Mouse (Mus musculus) erythroblast, embryonic 14.5 days (primary cell): ENCODE results near the gene Rad23b. TPM values are rescaled to one million over a fixed set of nuclear protein-coding genes. Genes with fewer than 3 reads are reported as not detected.
"Not testable (repeated sequence)": the region's sequence is repeated elsewhere in the genome, so short reads cannot be mapped to it uniquely, and the experiment has no call there.

Experiments used
- H3K27me3 ChIP-seq: 2 replicates; pipeline ENCODE4 v1.6.1; 2012; ENCODE audit warnings: inconsistent platforms; ENCODE audit not compliant: control insufficient read depth
- H3K36me3 ChIP-seq: 2 replicates; pipeline ENCODE4 v1.6.1; 2012; ENCODE audit warnings: mild to moderate bottlenecking, inconsistent platforms; ENCODE audit not compliant: control insufficient read depth
- H3K4me1 ChIP-seq: 2 replicates; pipeline ENCODE4 v1.6.1; 2012; ENCODE audit warnings: inconsistent platforms; ENCODE audit not compliant: control insufficient read depth
- H3K4me3 ChIP-seq: replicated peaks from 2 replicates; pipeline ENCODE3; 2012; ENCODE audit warnings: moderate library complexity, mild to moderate bottlenecking, inconsistent platforms
- H3K9me3 ChIP-seq: 2 replicates; pipeline ENCODE4 v1.6.1; 2012; ENCODE audit warnings: low read length, inconsistent platforms, mixed read lengths; ENCODE audit not compliant: control insufficient read depth
- GATA1 ChIP-seq: IDR thresholded peaks from 2 replicates; pipeline ENCODE4 v1.6.1; 2012; ENCODE audit warnings: low read length, inconsistent platforms, mixed read lengths
- TAL1 ChIP-seq: IDR thresholded peaks from 3 replicates; pipeline ENCODE4 v1.6.1; 2012; ENCODE audit warnings: low read length, inconsistent platforms, mixed read lengths
- polyA plus RNA-seq: library from polyadenylated mRNA; stranded (reverse); fragments of >175 nt; gene quantifications from 2 replicates; pipeline ENCODE4 v1.2.3, GENCODE M21; 2012

The Rad23b gene
- polyA plus RNA-seq, 1 experiment = 9.2 TPM

DNA sequence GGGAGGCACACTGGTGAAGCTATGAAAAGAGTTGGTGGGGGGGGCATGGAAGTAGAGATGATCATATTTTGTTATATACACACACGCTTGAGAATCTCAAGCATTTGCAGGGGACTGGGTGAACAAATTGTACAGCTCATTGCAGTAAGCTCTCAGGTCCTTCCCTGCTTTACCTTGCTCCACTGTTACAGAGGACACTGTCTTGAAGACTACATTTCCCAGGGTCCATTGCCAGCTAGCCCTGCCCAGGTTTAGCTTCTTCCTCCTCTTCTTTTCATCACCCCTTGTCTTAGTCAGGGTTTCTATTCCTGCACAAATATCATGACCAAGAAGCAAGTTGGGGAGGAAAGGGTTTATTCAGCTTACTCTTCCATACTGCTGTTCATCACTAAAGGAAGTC, 56.7 kb downstream of the Rad23b start:
- H3K4me3 ChIP-seq = no peak overlapping the region
- H3K36me3 ChIP-seq = no peaks in the 10 kb centered on the region
- peaks cover 5% of the 10 kb centered on the region; the same call in 1 of the 2 replicates for H3K9me3 ChIP-seq
- peaks cover 11% of the 10 kb centered on the region for H3K4me1 ChIP-seq
- no peaks in the 10 kb centered on the region for H3K27me3 ChIP-seq
- TF ChIP-seq TAL1 (no peak), GATA1 (no peak)

DNA sequence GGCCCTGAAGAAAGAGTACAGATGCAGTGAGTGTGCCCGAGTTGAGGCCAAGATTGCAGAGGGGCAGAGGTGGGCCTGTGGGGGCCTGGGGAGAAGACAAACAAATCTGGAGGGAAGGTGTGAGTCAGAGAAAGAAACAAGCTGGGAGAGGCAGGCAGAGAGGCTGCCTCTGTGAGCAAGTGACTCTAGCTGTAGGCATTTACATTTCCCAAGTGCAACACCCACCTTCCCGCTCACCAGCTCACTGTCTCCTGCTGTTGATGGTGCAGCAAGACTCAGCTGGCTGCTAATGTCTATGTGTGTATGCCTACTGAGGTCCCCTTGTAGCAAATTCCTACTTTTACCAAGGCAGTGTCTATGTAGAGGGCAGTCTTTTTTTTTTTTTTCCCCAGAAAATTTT, 58.2 kb downstream of the Rad23b start:
- H3K27me3 ChIP-seq = no peaks in the 10 kb centered on the region
- no peaks in the 10 kb centered on the region for H3K36me3 ChIP-seq
- no peaks in the 10 kb centered on the region for H3K9me3 ChIP-seq
- TF ChIP-seq TAL1 (no peak), GATA1 (no peak)
- no peak overlapping the region for H3K4me3 ChIP-seq
- peaks cover 11% of the 10 kb centered on the region for H3K4me1 ChIP-seq

DNA sequence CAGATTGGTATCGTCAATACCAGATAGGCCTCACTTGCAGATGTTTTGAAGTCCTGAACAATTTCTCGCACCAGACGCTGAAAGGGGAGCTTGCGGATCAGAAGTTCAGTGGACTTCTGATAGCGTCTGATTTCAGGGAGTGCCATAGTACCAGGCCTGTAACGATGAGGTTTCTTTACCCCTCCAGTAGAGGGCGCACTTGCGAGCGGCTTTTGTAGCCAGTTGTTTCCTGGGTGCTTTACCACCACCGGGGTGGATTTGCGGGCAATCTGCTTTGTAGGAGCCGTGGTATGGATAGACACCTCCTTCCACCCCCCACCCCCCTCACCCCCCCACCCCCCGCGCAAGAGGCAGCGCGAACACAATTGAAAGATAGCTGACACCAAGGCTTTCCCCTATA, 59.2 kb downstream of the Rad23b start:
- TF ChIP-seq TAL1 (no peak), GATA1 (no peak)
- Histone ChIP-seq H3K9me3 (no peaks in the 10 kb centered on the region), H3K36me3 (no peaks in the 10 kb centered on the region), H3K4me3 (no peak overlapping the region), H3K27me3 (no peaks in the 10 kb centered on the region), H3K4me1 (peaks cover 11% of the 10 kb centered on the region)

DNA sequence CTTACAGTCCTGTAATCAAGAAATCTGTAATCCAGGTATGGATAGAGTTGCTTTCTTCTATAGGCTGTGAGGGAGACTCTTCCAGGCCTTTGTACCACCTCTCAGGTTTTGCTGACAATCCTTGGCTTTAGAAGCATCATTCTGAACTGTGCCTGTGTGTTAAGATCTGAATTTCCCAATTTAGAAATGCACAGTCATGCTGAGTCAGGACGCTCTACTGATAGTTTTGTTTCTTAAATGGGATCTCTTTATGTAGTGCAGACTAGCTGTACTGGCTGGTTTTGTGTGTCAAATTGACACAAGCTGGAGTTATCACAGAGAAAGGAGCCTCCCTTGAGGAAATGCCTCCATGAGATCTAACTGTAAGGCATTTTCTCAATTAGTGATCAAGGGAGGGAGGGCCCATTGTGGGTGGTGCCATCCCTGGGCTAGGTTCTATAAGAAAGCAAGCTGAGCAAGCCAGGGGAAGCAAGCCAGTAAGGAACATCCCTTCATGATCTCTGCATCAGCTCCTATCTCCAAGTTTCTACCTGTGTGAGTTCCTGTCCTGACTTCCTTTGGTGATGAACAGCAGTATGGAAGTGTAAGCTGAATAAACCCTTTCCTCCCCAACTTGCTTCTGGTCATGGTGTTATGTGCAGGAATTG, 59.9 kb downstream of the Rad23b start:
- not testable (repeated sequence) for H3K27me3 ChIP-seq, H3K4me3 ChIP-seq, H3K9me3 ChIP-seq, H3K36me3 ChIP-seq
- peaks cover 11% of the 10 kb centered on the region for H3K4me1 ChIP-seq

DNA sequence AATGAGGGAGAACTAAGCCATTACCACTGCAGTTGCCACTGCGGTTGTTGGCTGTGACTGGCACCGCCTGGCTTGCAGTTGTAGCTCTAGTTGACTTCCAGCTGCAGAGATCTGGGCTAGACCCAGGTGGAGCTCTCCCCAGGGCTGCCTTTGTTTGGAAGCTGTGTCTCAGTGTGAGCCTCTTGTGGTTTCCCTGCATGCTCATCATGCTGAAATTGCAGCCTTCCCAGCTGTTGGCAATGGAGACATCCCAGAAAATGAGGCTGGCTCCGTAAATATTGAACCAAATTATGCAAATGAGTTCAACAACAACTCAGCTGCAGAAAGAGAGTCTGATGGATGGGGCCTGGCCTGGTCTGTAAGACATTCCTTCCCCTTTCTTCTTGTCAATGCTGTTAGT, 66.0 kb downstream of the Rad23b start:
- Histone ChIP-seq H3K27me3 (no peaks in the 10 kb centered on the region), H3K4me1 (no peaks in the 10 kb centered on the region), H3K36me3 (no peaks in the 10 kb centered on the region), H3K4me3 (no peak overlapping the region), H3K9me3 (no peaks in the 10 kb centered on the region)
- TF ChIP-seq GATA1 = no peak
- no peak for TF ChIP-seq TAL1

DNA sequence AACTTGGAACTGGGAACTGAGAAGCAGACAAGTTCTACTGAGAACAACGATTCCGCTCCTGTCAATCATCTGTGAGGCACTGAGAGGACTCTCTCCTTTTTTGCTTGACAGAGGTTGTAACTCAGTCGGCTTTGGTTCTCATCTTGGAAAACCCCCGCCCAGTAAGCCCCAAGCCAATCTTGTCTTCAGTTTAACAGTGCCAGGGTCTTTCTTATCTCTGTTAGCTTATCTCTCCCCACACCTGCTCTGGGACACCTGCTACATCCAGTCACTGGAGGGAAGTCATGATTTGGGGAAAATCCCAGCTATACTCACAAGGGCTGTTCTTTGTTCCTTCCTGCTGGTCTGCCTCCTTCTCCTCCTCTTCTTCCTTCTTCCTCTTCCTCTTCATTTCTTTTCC, 76.4 kb downstream of the Rad23b start:
- H3K4me1 ChIP-seq = no peaks in the 10 kb centered on the region
- no peak for TF ChIP-seq GATA1
- no peak for TF ChIP-seq TAL1

More for the DNA sequence above, 76.4 kb downstream of the Rad23b start:
- Histone ChIP-seq H3K4me3 (no peak overlapping the region), H3K36me3 (no peaks in the 10 kb centered on the region), H3K27me3 (no peaks in the 10 kb centered on the region), H3K9me3 (no peaks in the 10 kb centered on the region)

Other genes with a start within 250 kb of the Rad23b start
- 0.23 and 0.37 TPM in 2 replicates for gene Klf4, start 182.4 kb downstream of the Rad23b start, polyA plus RNA-seq